Mouse (Mus musculus) heart, embryonic 11.5 days (tissue): ENCODE data around the gene Ufm1. TPM values are rescaled to one million over a fixed set of nuclear protein-coding genes. Genes with fewer than 3 reads are reported as not detected.
A peak's percentile ranks its signal among the peaks of the same experiment; 100 is the strongest.

Experiments
- ATAC-seq: fragments of 200-750 bp; cut with Nextera tagmentation; replicated peaks from 2 replicates; pipeline ENCODE4 v1.8.0; 2017; ENCODE audit warnings: moderate library complexity; ENCODE audit not compliant: insufficient number of reproducible peaks, low FRiP score, low TSS enrichment
- H3K27ac ChIP-seq: fragments of 300-500 bp; sonication (generic); 2 replicates; pipeline ENCODE4 v1.5.1; 2014; ENCODE audit warnings: mild to moderate bottlenecking, low read depth, low read length
- H3K27me3 ChIP-seq: fragments of 300-500 bp; sonication (generic); 2 replicates; pipeline ENCODE4 v1.6.1; 2014; ENCODE audit warnings: mild to moderate bottlenecking, low read length, mixed read lengths; ENCODE audit not compliant: control insufficient read depth, insufficient read depth
- H3K36me3 ChIP-seq: fragments of 300-500 bp; sonication (generic); 2 replicates; pipeline ENCODE4 v1.6.1; 2014; ENCODE audit warnings: mild to moderate bottlenecking, low read length, moderate library complexity, mixed read lengths; ENCODE audit not compliant: control insufficient read depth, insufficient read depth
- H3K4me1 ChIP-seq: fragments of 300-500 bp; sonication (generic); 2 replicates; pipeline ENCODE4 v1.6.1; 2014; ENCODE audit warnings: low read length; ENCODE audit not compliant: control insufficient read depth, insufficient read depth
- H3K4me2 ChIP-seq: fragments of 300-500 bp; sonication (generic); 2 replicates; pipeline ENCODE4 v1.6.1; 2014; ENCODE audit warnings: mild to moderate bottlenecking, moderate library complexity
- H3K4me3 ChIP-seq: fragments of 300-500 bp; sonication (generic); 2 replicates; pipeline ENCODE4 v1.5.1; 2014; ENCODE audit warnings: low read depth, low read length
- H3K9ac ChIP-seq: fragments of 300-500 bp; sonication (generic); 2 replicates; pipeline ENCODE4 v1.6.1; 2014; ENCODE audit warnings: mild to moderate bottlenecking, low read depth, low read length, moderate library complexity
- H3K9me3 ChIP-seq: fragments of 300-500 bp; sonication (generic); replicated peaks from 2 replicates; pipeline ENCODE4 v1.6.1; 2016; ENCODE audit warnings: low read length; ENCODE audit not compliant: control insufficient read depth
- WGBS: fragments of 180-500 bp; shearing (Covaris S2); extraction: QIAGEN DNeasy Blood & Tissue Kit; methylation state at CpG from one replicate; pipeline ENCODE4 v1.1.7; 2014; ENCODE audit not compliant: insufficient replicate concordance; 5-methylcytosine and 5-hydroxymethylcytosine counted together
- polyA plus RNA-seq: library from polyadenylated mRNA; unstranded; fragments of >200 nt; fragmentation: Nextera tagmentation; extraction: Ambion mirVana; gene quantifications from 2 replicates; pipeline ENCODE4 v1.2.1, GENCODE M21; 2014

Gene Ufm1
- polyA plus RNA-seq: 72.2 and 77.5 TPM in 2 replicates

GRCm38 (mm10) chr3:53863383-53864220, at the start of gene Ufm1:
TSS of gene Ufm1 (minus strand) at chr3:53863830.
- WGBS: under 1% methylated on average over 58 of the region's 58 CpGs
- Histone ChIP-seq H3K27ac (peak within 1 kb of the TSS; percentile 59; the same call in 1 of the 2 replicates), H3K36me3 (0 out of 2 replicates have a peak, but pooled peaks cover 6% of the 10 kb centered on the region)

GRCm38 (mm10) chr3:53890619-53891540, 27.2 kb upstream of the Ufm1 start:
- H3K27me3 ChIP-seq: no peaks in the 10 kb centered on the region
- H3K4me2 ChIP-seq: no peak overlapping the region
- no peaks in the 10 kb centered on the region for H3K9me3 ChIP-seq
- WGBS: 77% methylated on average over 12 of the region's 12 CpGs
- ATAC-seq: no peak
- no peak overlapping the region for H3K9ac ChIP-seq
- H3K4me3 ChIP-seq: no peak overlapping the region
- H3K27ac ChIP-seq: no peak overlapping the region
- H3K36me3 ChIP-seq: no peaks in the 10 kb centered on the region
- H3K4me1 ChIP-seq: no peaks in the 10 kb centered on the region

More at GRCm38 (mm10) chr3:53863383-53864220, at the start of gene Ufm1:
- peak within 1 kb of the TSS; percentile 81 for H3K9ac ChIP-seq
- H3K4me3 ChIP-seq: peak within 1 kb of the TSS; percentile 99
- H3K4me2 ChIP-seq: peak within 1 kb of the TSS; percentile 93
- peak; percentile 99 for ATAC-seq
- H3K27me3 ChIP-seq: no peaks in the 10 kb centered on the region
- peaks cover 6% of the 10 kb centered on the region; the same call in 1 of the 2 replicates for H3K4me1 ChIP-seq
- H3K9me3 ChIP-seq: no peaks in the 10 kb centered on the region

GRCm38 (mm10) chr3:53871596-53871995, 8.0 kb upstream of the Ufm1 start:
- Histone ChIP-seq H3K9ac (no peak overlapping the region), H3K36me3 (no peaks in the 10 kb centered on the region), H3K4me2 (no peak overlapping the region), H3K27me3 (no peaks in the 10 kb centered on the region), H3K9me3 (no peaks in the 10 kb centered on the region), H3K27ac (no peak overlapping the region), H3K4me3 (no peak overlapping the region), H3K4me1 (no peaks in the 10 kb centered on the region)
- no peak for ATAC-seq
- WGBS: 72% methylated on average over 1 of the region's 1 CpGs

GRCm38 (mm10) chr3:53870482-53870881, 6.9 kb upstream of the Ufm1 start:
- H3K9ac ChIP-seq: no peak overlapping the region
- H3K4me1 ChIP-seq: no peaks in the 10 kb centered on the region
- H3K36me3 ChIP-seq: no peaks in the 10 kb centered on the region
- H3K27me3 ChIP-seq: no peaks in the 10 kb centered on the region
- H3K9me3 ChIP-seq: no peaks in the 10 kb centered on the region
- no peak overlapping the region for H3K4me2 ChIP-seq
- no peak overlapping the region for H3K4me3 ChIP-seq
- no peak for ATAC-seq
- 64% methylated on average over 6 of the region's 6 CpGs for WGBS
- no peak overlapping the region for H3K27ac ChIP-seq

GRCm38 (mm10) chr3:53869263-53869662, 5.6 kb upstream of the Ufm1 start:
- Histone ChIP-seq H3K27me3 (no peaks in the 10 kb centered on the region), H3K9ac (no peak overlapping the region), H3K27ac (no peak overlapping the region), H3K4me1 (no peaks in the 10 kb centered on the region), H3K4me3 (no peak overlapping the region), H3K9me3 (no peaks in the 10 kb centered on the region), H3K36me3 (no peaks in the 10 kb centered on the region), H3K4me2 (no peak overlapping the region)
- no peak for ATAC-seq
- WGBS: 21% methylated on average over 1 of the region's 1 CpGs

GRCm38 (mm10) chr3:53868212-53868611, 4.6 kb upstream of the Ufm1 start:
- 80% methylated on average over 4 of the region's 4 CpGs for WGBS
- no peak overlapping the region for H3K4me2 ChIP-seq
- no peaks in the 10 kb centered on the region for H3K27me3 ChIP-seq
- H3K9me3 ChIP-seq: no peaks in the 10 kb centered on the region
- no peak overlapping the region for H3K9ac ChIP-seq
- H3K36me3 ChIP-seq: no peaks in the 10 kb centered on the region
- H3K4me1 ChIP-seq: no peaks in the 10 kb centered on the region
- no peak overlapping the region for H3K27ac ChIP-seq
- no peak overlapping the region for H3K4me3 ChIP-seq
- ATAC-seq: no peak

- Histone ChIP-seq H3K36me3 (peaks cover 8% of the 10 kb centered on the region; the same call in 1 of the 2 replicates), H3K9me3 (no peaks in the 10 kb centered on the region), H3K4me3 (no peak overlapping the region), H3K9ac (no peak overlapping the region), H3K4me2 (no peak overlapping the region), H3K4me1 (no peaks in the 10 kb centered on the region), H3K27ac (no peak overlapping the region), H3K27me3 (no peaks in the 10 kb centered on the region)
- no peak for ATAC-seq
- 86% methylated on average over 3 of the region's 3 CpGs for WGBS
Measured at GRCm38 (mm10) chr3:53854831-53855230, 8.8 kb downstream of the Ufm1 start.

- no peak for ATAC-seq
- H3K4me2 ChIP-seq: no peak overlapping the region
- no peak overlapping the region for H3K4me3 ChIP-seq
- peaks cover 6% of the 10 kb centered on the region; the same call in 1 of the 2 replicates for H3K36me3 ChIP-seq
- no peaks in the 10 kb centered on the region for H3K27me3 ChIP-seq
- no peaks in the 10 kb centered on the region for H3K9me3 ChIP-seq
- H3K27ac ChIP-seq: no peak overlapping the region
- H3K9ac ChIP-seq: no peak overlapping the region
- 86% methylated on average over 4 of the region's 4 CpGs for WGBS
- no peaks in the 10 kb centered on the region for H3K4me1 ChIP-seq
Measured at GRCm38 (mm10) chr3:53854261-53854660, 9.4 kb downstream of the Ufm1 start.
